Mouse (Mus musculus) liver, adult 2 months (tissue): Measurements from ENCODE around the gene Elmo3. TPM values are rescaled to one million over a fixed set of nuclear protein-coding genes. Genes with fewer than 3 reads are reported as not detected.

Experiments
- DNase-seq: peaks from one replicate; pipeline ENCODE4 v3.0.0-alpha.2; 2011; ENCODE audit warnings: low read depth, low spot score; ENCODE audit errors: extremely low read depth
- H3K27ac ChIP-seq: fragments of 200-500 bp; replicated peaks from 2 replicates; pipeline ENCODE4 v1.5.1; 2012; ENCODE audit warnings: low read depth, mild to moderate bottlenecking, control low read depth, inconsistent platforms, low read length; ENCODE audit not compliant: insufficient read depth
- H3K27me3 ChIP-seq: fragments of 200-500 bp; 2 replicates; pipeline ENCODE4 v1.6.1; 2012; ENCODE audit warnings: mild to moderate bottlenecking, moderate library complexity, low read length, inconsistent platforms; ENCODE audit not compliant: control insufficient read depth, insufficient read depth
- H3K36me3 ChIP-seq: fragments of 200-500 bp; 2 replicates; pipeline ENCODE4 v1.6.1; 2012; ENCODE audit warnings: low read length, inconsistent platforms; ENCODE audit not compliant: control insufficient read depth, insufficient read depth
- H3K4me1 ChIP-seq: fragments of 200-500 bp; 2 replicates; pipeline ENCODE4 v1.6.1; 2011; ENCODE audit warnings: low read length; ENCODE audit not compliant: control insufficient read depth, insufficient read depth
- H3K4me3 ChIP-seq: fragments of 200-500 bp; 2 replicates; pipeline ENCODE4 v1.5.1; 2011; ENCODE audit warnings: low read depth, mild to moderate bottlenecking, control low read depth, low read length, moderate library complexity; ENCODE audit not compliant: insufficient read depth
- H3K79me2 ChIP-seq: fragments of 200-500 bp; 2 replicates; pipeline ENCODE4 v1.6.1; 2012; ENCODE audit warnings: inconsistent platforms, mild to moderate bottlenecking, low read length, moderate library complexity; ENCODE audit not compliant: control insufficient read depth, insufficient read depth
- H3K9ac ChIP-seq: fragments of 200-500 bp; 2 replicates; pipeline ENCODE4 v1.6.1; 2012; ENCODE audit warnings: low read depth, mild to moderate bottlenecking, control low read depth, inconsistent platforms, low read length
- CTCF ChIP-seq: fragments of 200-500 bp; IDR thresholded peaks from 2 replicates; pipeline ENCODE4 v1.5.1; 2011; ENCODE audit warnings: low read depth, low read length, control low read depth
- POLR2A ChIP-seq: fragments of 200-500 bp; IDR thresholded peaks from 2 replicates; pipeline ENCODE4 v1.6.1; 2011; ENCODE audit warnings: low read length, control low read depth; ENCODE audit not compliant: insufficient read depth; ENCODE audit errors: extremely low read depth
- WGBS: fragments of 180-500 bp; shearing (Covaris S2); methylation state at CpG from one replicate; pipeline ENCODE4 v1.1.7; 2018; 5-methylcytosine and 5-hydroxymethylcytosine counted together
- polyA plus RNA-seq: library from polyadenylated mRNA; depleted of rRNA; stranded (reverse); fragments of >200 nt; gene quantifications from 2 replicates; pipeline ENCODE4 v1.2.3, GENCODE M21; 2012
- total RNA-seq: library from RNA; depleted of rRNA; stranded (reverse); fragments of >200 nt; gene quantifications from 2 replicates; pipeline ENCODE4 v1.2.3, GENCODE M21; 2014

Gene Elmo3
- total and polyA plus RNA-seq, 2 experiments, result 16.8 to 33.4 TPM

DNA sequence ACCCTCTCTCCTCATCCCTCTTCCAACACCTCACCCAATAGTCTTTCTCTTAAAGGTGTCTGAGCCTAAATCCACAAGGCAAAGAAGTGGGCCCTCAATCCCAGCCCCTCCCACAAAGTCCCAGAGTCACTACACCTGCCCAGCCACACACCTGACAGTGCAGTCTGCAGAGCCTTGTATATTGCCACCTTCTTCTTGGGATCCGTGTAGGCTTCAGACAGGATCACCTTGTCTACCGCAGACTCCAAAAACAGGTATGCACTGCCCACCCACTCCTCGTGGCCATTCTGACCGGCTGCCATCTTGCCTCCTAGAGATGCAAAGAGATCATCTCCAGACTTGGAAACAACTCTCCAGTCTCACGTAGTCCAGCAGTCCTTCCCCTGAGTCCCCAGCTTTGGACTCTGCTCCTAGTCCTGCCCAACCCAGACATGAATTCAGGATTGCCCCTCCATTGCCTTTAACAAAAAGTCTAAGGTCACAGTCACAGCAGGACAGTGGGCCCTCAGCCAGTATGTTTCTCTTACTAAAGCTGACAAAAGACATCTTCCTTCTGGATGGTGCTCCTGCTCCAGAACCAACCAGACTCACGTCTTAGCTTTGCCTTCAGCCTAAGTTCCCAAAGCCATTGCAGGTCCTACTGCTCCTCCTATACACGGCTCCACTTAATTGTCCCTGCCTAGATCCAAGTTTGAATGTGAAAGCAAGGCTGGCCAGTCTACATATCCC is 44.9 kb upstream of the Elmo3 start:
- WGBS, result 90% methylated on average over 7 of the region's 7 CpGs
- no peak overlapping the region for H3K9ac ChIP-seq
- TF ChIP-seq POLR2A (no peak), CTCF (no peak)
- no peak for DNase-seq
- peaks cover 7% of the 10 kb centered on the region; the same call in 1 of the 2 replicates for H3K79me2 ChIP-seq
- H3K4me1 ChIP-seq, result peaks cover 9% of the 10 kb centered on the region; the same call in 1 of the 2 replicates
- no peak overlapping the region for H3K4me3 ChIP-seq
- no peaks in the 10 kb centered on the region for H3K27me3 ChIP-seq
- H3K36me3 ChIP-seq, result no peaks in the 10 kb centered on the region
- H3K27ac ChIP-seq, result no peak overlapping the region

DNA sequence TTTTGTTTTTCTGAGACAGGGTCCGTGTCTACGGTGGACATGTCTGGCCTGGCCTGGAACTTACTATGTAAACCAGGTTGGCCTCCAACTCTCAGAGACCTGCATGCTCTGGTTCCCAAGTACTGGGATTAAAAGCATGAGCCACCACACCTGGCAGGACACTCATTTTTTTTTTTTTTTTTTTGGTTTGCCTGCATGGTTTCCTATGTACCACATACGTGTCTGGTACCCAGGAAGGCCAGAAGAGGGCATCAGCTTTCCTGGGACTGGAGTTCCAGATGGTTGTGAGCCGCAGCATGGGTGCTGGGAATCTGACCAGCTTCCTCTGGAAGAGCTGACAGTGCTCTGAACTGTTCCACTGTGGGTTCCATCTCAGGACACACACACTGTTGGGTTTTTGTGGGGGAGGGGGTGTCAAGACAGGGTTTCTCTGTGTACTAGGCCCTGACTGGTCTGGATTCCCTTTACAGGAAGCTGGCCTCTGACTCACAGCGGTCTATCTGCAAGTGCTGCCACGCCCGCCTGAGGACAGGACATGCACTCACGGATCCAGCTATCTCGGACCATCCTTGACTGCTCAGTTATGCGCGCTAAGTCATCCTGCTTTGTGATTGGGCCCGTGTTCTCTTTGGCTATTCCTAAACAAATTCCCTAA is 43.9 kb upstream of the Elmo3 start:
- WGBS, result 85% methylated on average over 12 of the region's 12 CpGs
- Histone ChIP-seq H3K9ac (no peak overlapping the region), H3K4me1 (peaks cover 9% of the 10 kb centered on the region; the same call in 1 of the 2 replicates), H3K27me3 (no peaks in the 10 kb centered on the region), H3K27ac (no peak overlapping the region), H3K36me3 (no peaks in the 10 kb centered on the region), H3K4me3 (no peak overlapping the region), H3K79me2 (peaks cover 7% of the 10 kb centered on the region; the same call in 1 of the 2 replicates)
- no peak for DNase-seq
- no peak for TF ChIP-seq POLR2A
- no peak for TF ChIP-seq CTCF

DNA sequence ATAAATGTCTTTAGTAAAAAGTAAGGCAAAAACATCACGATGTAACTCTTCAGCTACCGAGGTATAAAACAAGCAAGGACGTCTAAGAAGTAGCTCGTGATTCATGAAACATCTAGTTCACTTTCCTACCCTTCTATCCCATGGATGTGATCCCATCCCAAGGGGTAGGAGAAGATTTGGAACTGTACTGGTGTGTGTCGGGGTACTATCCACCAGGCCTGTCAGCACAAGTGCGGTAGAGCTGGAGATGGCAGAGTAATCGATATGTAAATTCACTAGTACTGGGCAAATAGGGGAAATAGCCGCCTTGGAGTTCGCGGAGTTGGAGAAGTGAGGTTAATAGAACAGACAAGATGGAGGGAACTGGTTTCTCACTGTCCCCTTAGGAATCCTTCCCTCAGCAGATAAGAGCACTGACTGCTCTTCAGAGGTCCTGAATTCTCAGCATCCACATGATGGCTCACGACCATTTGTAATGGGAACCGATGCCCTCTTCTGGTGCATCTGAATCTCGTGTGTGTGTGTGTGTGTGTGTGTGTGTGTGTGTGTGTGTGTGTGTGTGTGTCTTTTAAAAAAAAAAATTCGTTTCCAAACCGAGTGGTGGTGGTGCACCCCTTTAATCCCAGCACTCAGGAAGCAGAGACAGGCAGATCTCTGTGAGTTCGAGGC is 42.0 kb upstream of the Elmo3 start:
- Histone ChIP-seq H3K27me3 (no peaks in the 10 kb centered on the region), H3K27ac (no peak overlapping the region), H3K9ac (no peak overlapping the region)

DNA sequence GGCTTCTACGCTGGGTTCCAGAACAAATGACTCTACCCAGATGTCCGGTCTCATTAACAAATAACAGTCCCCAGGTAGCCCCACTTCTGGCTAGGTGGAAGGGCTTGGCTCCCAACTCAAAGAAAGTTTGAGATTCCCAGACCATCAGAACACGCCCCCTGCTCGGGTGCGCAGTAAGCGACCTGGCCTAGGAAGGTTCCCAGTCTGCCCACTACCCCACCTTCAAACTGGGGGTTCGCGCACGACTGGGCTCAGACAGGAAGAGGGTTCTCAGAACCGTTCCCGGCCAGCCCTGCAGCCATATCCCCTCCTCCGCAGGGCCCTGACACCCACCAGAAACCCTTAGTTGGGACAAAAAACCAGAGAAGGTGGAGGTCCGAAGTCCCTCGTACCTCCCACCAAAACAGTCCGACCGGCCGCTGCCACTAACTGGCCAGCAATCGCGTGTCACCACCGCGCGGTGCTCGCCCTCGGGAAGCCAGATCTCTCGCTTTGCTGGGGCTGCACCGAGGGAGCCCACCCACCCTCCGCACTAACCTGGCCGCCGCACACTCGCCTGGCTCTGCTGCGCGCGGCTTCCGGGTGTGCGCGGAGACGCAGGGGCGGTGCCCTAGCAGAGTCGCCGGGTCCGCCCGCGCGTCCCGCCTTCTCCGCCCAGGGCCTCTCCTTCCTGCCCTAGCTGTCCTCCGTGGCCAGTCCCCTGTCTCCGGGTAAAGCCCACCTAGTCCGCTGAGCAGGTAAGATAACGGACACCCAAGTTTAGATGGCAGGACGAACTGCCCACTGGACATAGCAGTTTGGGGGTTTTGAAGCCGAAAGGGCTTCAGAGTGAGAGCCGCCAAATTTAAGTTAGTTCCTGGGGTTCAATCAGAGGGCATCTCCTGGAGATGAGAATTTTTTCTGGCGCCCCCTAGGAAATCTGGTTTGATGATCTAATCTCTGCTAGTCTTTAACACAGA is 41.1 kb upstream of the Elmo3 start, which contains the start of the genes Tradd and Fbxl8:
Gene Tradd (minus strand): TSS at position 586 of the 959 bp plus-strand sequence.
Gene Fbxl8 (plus strand): TSS at position 625 of the 959 bp plus-strand sequence.
- Histone ChIP-seq H3K4me3 (peak within 1 kb of the TSS; percentile 92), H3K27ac (peak within 1 kb of the TSS; percentile 73), H3K79me2 (peaks cover 14% of the 10 kb centered on the region), H3K36me3 (no peaks in the 10 kb centered on the region), H3K27me3 (no peaks in the 10 kb centered on the region), H3K4me1 (peaks cover 16% of the 10 kb centered on the region; the same call in 1 of the 2 replicates), H3K9ac (peak within 1 kb of the TSS; percentile 92)
- DNase-seq, result peak; percentile 65
- 1% methylated on average over 54 of the region's 54 CpGs for WGBS
- TF ChIP-seq CTCF, result no peak
- peak; percentile 58; the same call in 1 of the 2 replicates for TF ChIP-seq POLR2A

More for the DNA sequence above, 42.0 kb upstream of the Elmo3 start:
- WGBS, result 45% methylated on average over 16 of the region's 16 CpGs
- Histone ChIP-seq H3K4me3 (no peak overlapping the region), H3K79me2 (peaks cover 13% of the 10 kb centered on the region), H3K4me1 (peaks cover 15% of the 10 kb centered on the region; the same call in 1 of the 2 replicates), H3K36me3 (no peaks in the 10 kb centered on the region)
- DNase-seq, result no peak
- no peak for TF ChIP-seq POLR2A
- no peak for TF ChIP-seq CTCF

DNA sequence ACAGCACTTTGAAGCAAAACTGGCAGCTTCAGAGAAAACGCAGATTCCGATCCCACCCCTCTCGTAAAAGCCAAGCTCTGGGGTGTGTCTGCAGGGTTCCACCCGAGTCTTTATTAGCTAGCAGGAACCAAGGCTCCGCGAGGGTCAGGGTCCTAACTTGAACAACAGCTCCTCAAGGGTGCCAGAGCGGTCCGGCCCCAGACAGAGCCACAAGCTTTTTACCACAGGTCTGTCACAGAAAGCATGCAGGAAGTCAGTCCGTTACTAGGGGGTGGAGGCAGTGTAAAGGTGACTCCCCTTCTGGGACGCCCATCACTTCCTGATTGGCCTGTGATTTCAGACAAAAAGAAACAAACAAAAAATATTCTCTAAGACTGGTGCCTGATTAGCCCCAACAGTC is 40.3 kb upstream of the Elmo3 start:
- Histone ChIP-seq H3K4me3 (peak overlapping the region; percentile 92), H3K4me1 (peaks cover 16% of the 10 kb centered on the region), H3K79me2 (peaks cover 14% of the 10 kb centered on the region), H3K27me3 (no peaks in the 10 kb centered on the region), H3K27ac (peak overlapping the region; percentile 73), H3K36me3 (no peaks in the 10 kb centered on the region), H3K9ac (peak overlapping the region; percentile 30)
- DNase-seq, result peak; percentile 78
- TF ChIP-seq CTCF (no peak), POLR2A (no peak)
- 12% methylated on average over 10 of the region's 10 CpGs for WGBS
